Mouse (Mus musculus) intestine, embryonic 15.5 days (tissue): ENCODE data around the gene Bet1. TPM values are rescaled to one million over a fixed set of nuclear protein-coding genes. Genes with fewer than 3 reads are reported as not detected.
A peak's percentile ranks its signal among the peaks of the same experiment; 100 is the strongest.

ENCODE experiments used
- ATAC-seq: fragments of 200-750 bp; cut with Nextera tagmentation; 2 replicates; pipeline ENCODE4 v1.8.0; 2017; ENCODE audit warnings: moderate TSS enrichment, moderate library complexity
- H3K27ac ChIP-seq: fragments of 300-500 bp; sonication (generic); 2 replicates; pipeline ENCODE4 v1.5.1; 2015; ENCODE audit warnings: mild to moderate bottlenecking, inconsistent platforms
- H3K27me3 ChIP-seq: fragments of 300-500 bp; sonication (generic); replicated peaks from 2 replicates; pipeline ENCODE4 v1.6.1; 2015; ENCODE audit warnings: inconsistent platforms
- H3K36me3 ChIP-seq: fragments of 300-500 bp; sonication (generic); 2 replicates; pipeline ENCODE4 v1.6.1; 2015; ENCODE audit warnings: inconsistent platforms
- H3K4me1 ChIP-seq: fragments of 300-500 bp; sonication (generic); replicated peaks from 2 replicates; pipeline ENCODE4 v1.6.1; 2015; ENCODE audit warnings: inconsistent platforms
- H3K4me2 ChIP-seq: fragments of 300-500 bp; sonication (generic); replicated peaks from 2 replicates; pipeline ENCODE4 v1.6.1; 2015; ENCODE audit warnings: mild to moderate bottlenecking, inconsistent platforms
- H3K4me3 ChIP-seq: fragments of 300-500 bp; sonication (generic); replicated peaks from 2 replicates; pipeline ENCODE4 v1.5.1; 2015; ENCODE audit warnings: inconsistent platforms
- H3K9ac ChIP-seq: fragments of 300-500 bp; sonication (generic); 2 replicates; pipeline ENCODE4 v1.6.1; 2015; ENCODE audit warnings: inconsistent platforms
- H3K9me3 ChIP-seq: fragments of 300-500 bp; sonication (generic); 2 replicates; pipeline ENCODE4 v1.6.1; 2016; ENCODE audit warnings: inconsistent platforms
- whole genome bisulfite sequencing: fragments of 180-500 bp; shearing (Covaris S2); methylation state at CpG from one replicate; pipeline ENCODE4 v1.1.7; 2015; 5-methylcytosine and 5-hydroxymethylcytosine counted together
- polyA plus RNA-seq: library from polyadenylated mRNA; unstranded; fragments of >200 nt; fragmentation: Nextera tagmentation; extraction: Ambion mirVana; gene quantifications from 2 replicates; pipeline ENCODE4 v1.2.1, GENCODE M21; 2015

Bet1 gene
- 76.4 and 86.8 TPM in 2 replicates for polyA plus RNA-seq

DNA sequence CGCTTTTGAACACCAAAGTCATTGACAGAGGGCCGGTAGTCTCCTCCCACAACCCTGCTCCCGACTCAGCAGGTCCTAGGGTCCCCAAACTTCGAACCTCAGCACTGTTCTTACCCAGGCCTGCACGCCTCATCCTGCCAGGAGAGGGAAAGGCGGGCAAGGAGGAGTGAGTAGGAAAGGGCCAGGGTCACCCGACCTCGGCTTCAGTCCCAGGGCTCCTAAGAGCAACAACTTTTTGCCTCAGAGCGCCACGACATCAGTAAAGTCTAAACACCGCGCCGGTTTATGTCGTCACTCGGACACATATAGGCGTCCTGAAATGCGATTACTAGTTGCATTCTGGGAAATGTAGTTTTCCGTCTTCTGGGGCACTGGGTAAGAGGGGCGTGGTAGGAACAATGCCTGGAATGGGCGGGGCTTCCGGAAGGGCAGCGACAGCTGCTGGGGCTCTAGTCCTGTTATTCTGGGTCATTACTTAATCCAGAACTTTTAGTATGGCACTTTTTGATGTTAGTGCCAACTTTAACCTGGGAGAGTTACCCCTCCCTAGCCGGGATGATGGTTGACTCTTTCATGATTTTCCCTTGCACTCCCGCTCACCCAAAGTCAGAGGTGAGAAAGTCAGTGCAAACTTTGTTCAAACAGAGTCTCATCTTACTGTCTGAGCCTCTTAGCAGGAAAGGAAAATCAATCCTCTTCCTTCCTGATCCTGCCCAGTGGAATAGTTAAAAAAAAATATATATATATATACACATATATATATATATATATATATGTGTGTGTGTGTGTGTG, at the start of gene Bet1:
Gene Bet1, minus strand, starts transcription at position 310 of the 792 bp plus-strand sequence.
- no peaks in the 10 kb centered on the region for H3K27me3 ChIP-seq
- under 1% methylated on average over 24 of the region's 24 CpGs for WGBS
- no peaks in the 10 kb centered on the region for H3K36me3 ChIP-seq
- H3K27ac ChIP-seq: no peak within 1 kb of the TSS
- peak; percentile 100 for ATAC-seq
- peak within 1 kb of the TSS; percentile 64 for H3K4me3 ChIP-seq
- peak within 1 kb of the TSS; percentile 56 for H3K4me2 ChIP-seq
- H3K9me3 ChIP-seq: no peaks in the 10 kb centered on the region
- H3K4me1 ChIP-seq: no peaks in the 10 kb centered on the region
- H3K9ac ChIP-seq: peak within 1 kb of the TSS; percentile 73

DNA sequence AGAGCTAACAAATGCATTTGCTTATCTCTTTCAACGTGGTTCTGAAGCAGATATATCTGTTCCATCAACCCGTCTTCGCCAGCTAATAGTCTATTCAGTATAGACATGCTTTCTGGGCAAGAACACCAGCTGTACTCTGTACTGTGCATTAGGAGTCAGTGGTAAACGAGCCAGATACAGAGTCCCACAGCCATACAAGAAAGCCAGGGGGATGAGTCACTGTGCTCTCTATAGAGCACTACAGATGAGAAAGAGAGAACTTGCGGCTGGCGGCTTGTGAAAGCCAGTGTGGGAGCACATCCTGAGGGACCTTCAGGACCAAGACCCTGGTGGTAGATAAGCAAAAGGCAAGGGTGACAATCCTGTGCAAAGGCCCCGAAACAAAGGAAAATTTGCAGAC, 45.5 kb upstream of the Bet1 start:
- Histone ChIP-seq H3K27ac (no peak overlapping the region), H3K4me2 (no peak overlapping the region), H3K36me3 (no peaks in the 10 kb centered on the region), H3K9ac (no peak overlapping the region), H3K4me1 (no peaks in the 10 kb centered on the region), H3K27me3 (no peaks in the 10 kb centered on the region), H3K9me3 (no peaks in the 10 kb centered on the region), H3K4me3 (no peak overlapping the region)
- 72% methylated on average over 7 of the region's 7 CpGs for WGBS
- ATAC-seq: no peak

DNA sequence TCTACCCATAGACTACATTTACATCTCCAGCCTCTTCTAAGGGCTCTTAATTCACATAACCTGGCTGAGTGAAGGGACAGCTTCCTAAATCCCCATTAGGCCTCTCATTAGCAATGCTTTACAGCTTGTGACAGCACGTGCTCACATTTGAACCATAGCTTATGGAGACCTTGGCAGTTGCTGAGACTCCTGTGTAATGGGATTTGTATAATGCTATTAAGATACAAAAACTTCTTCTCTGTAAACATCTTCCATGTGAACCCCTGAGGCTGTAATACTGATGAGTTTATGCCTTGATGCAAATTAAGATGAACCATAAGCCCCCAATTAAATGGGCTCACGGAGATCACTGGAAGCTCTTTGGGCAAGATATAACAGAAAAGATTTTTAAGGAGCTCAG, 44.4 kb upstream of the Bet1 start:
- Histone ChIP-seq H3K9ac (no peak overlapping the region), H3K27ac (no peak overlapping the region), H3K4me1 (no peaks in the 10 kb centered on the region), H3K9me3 (no peaks in the 10 kb centered on the region), H3K36me3 (no peaks in the 10 kb centered on the region), H3K4me3 (no peak overlapping the region), H3K4me2 (no peak overlapping the region), H3K27me3 (no peaks in the 10 kb centered on the region)
- no peak for ATAC-seq
- 76% methylated on average over 2 of the region's 2 CpGs for WGBS

DNA sequence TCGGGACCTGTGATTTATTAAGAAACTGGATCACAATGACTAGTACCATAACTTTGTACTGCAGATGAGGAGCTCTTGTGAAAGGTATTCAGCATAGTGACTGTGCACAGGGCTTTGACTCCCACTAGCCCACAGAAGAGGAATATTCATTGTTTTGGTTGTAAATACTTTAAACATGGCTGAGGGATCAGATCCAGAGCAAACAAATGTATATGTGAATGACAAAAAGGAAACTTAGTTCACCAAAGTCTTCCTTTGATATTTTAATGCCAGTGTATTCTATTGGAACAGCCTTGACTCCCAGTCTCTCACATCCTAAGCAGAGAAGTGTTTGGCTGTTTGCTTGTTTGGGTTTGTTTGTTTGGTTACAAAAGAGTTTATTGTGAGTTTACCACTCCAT, 31.8 kb upstream of the Bet1 start:
- WGBS: 86% methylated on average over 1 of the region's 1 CpGs
- Histone ChIP-seq H3K4me2 (no peak overlapping the region), H3K9me3 (no peaks in the 10 kb centered on the region), H3K36me3 (no peaks in the 10 kb centered on the region), H3K27me3 (no peaks in the 10 kb centered on the region), H3K4me1 (no peaks in the 10 kb centered on the region), H3K27ac (no peak overlapping the region), H3K4me3 (no peak overlapping the region), H3K9ac (no peak overlapping the region)
- no peak for ATAC-seq

DNA sequence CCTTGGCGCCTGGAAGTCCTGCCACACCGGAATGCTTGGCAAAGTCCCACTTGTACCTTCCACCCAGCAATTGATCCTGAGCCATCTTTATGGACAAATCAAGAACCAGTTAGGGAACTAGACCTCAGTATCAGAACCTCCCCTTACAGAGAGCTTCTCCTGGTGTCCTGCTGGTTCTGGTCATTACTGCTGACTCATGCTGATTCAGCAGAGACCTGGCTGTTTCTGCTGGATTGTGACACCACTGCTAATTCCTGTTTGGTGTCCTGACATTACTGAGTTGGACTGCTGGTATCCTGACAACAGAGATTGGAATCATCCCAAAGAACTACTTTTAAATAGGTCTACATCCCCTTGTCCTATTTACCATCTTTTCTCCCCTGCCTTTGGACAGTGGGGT, 3.7 kb upstream of the Bet1 start:
- Histone ChIP-seq H3K27me3 (no peaks in the 10 kb centered on the region), H3K9me3 (no peaks in the 10 kb centered on the region), H3K4me1 (no peaks in the 10 kb centered on the region), H3K36me3 (no peaks in the 10 kb centered on the region), H3K4me3 (no peak overlapping the region), H3K27ac (no peak overlapping the region), H3K4me2 (no peak overlapping the region), H3K9ac (no peak overlapping the region)
- ATAC-seq: no peak
- 80% methylated on average over 2 of the region's 2 CpGs for WGBS

DNA sequence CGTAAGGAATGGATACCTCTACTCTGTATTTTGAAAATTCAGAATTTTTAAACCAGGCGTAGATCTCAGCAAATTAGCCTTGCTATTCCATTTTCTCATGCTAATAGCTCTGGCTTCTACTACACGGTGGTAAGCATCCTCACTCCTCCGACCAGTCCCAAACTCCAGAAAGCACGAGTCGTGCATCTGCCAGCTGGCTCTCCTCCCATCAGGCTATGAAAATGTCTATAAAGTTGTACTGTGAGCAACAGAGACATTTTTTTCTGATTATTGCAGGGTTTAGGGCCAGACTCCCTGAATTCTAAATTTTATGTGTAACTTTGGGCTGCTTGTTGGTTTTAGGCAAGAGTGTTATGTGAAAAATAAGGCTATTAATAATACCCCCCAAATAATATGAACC, 14.5 kb downstream of the Bet1 start:
- no peak overlapping the region for H3K9ac ChIP-seq
- no peak overlapping the region for H3K4me2 ChIP-seq
- no peak for ATAC-seq
- no peaks in the 10 kb centered on the region for H3K36me3 ChIP-seq
- H3K27me3 ChIP-seq: no peaks in the 10 kb centered on the region
- H3K4me3 ChIP-seq: no peak overlapping the region
- no peaks in the 10 kb centered on the region for H3K9me3 ChIP-seq
- WGBS: 69% methylated on average over 6 of the region's 6 CpGs
- no peak overlapping the region for H3K27ac ChIP-seq
- H3K4me1 ChIP-seq: no peaks in the 10 kb centered on the region

DNA sequence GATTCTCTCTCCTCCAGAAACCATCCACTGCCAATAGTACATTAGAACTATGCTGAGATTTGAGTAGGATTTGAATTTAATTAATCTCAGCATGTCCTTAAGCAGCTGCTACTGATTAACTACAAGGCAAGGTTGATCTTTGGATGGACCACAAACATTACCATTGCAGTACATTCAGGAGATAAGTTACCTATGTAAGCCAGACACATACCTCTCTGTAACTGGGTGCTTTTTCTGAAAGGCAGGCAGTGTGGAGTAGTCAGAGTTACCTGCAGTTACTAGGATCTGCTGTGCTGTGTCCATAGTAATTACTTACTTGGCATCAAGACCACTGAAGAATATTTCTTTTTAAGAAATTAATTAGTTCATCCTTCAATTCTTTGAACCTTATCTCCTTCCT, 17.1 kb downstream of the Bet1 start:
- no peaks in the 10 kb centered on the region for H3K9me3 ChIP-seq
- H3K27me3 ChIP-seq: no peaks in the 10 kb centered on the region
- no peak overlapping the region for H3K4me3 ChIP-seq
- no peaks in the 10 kb centered on the region for H3K36me3 ChIP-seq
- no peak overlapping the region for H3K4me2 ChIP-seq
- no peak for ATAC-seq
- H3K4me1 ChIP-seq: no peaks in the 10 kb centered on the region
- H3K9ac ChIP-seq: no peak overlapping the region
- no peak overlapping the region for H3K27ac ChIP-seq

DNA sequence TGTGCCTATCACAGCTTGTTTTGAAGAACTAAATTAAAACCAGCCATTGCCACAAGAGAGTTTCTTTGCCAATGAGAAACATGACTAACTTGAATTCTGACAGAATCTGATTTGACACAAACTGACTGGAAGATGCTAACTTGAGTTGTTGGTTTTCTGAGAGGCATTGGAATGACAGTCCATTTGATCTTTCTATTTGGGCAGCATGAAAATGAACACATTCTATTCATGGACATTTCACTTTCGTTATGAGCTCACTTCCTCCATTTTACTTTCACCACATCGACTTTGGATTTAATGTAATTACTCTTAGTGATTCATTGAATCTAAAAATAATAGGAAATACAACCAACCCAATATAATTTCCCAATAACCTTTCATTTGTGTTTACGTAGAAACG, 32.4 kb downstream of the Bet1 start:
- no peaks in the 10 kb centered on the region for H3K27me3 ChIP-seq
- 87% methylated on average over 4 of the region's 4 CpGs for WGBS
- H3K4me3 ChIP-seq: no peak overlapping the region
- no peaks in the 10 kb centered on the region for H3K4me1 ChIP-seq
- no peaks in the 10 kb centered on the region for H3K9me3 ChIP-seq
- H3K4me2 ChIP-seq: no peak overlapping the region
- no peaks in the 10 kb centered on the region for H3K36me3 ChIP-seq
- ATAC-seq: no peak
- H3K27ac ChIP-seq: no peak overlapping the region
- H3K9ac ChIP-seq: no peak overlapping the region

DNA sequence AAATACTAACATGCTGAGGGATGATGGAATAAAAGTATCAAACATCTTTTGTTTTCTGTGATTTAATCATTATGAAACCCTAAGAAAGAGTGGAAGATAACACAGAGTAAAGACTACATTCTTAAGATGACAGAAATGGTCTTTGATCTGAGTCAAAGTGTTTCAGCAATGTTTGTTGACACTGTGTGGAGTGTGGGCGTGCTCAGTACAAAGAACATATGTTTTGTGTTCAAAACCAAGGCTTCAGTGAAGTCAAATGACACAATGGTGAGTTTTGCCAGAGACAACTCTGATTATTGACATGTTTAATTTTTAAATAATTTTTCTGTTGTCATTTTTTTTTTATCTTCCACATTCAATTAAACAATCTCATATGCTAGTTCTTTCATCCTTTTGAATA, 33.9 kb downstream of the Bet1 start:
- no peak for ATAC-seq
- WGBS: 40% methylated on average over 1 of the region's 1 CpGs

DNA sequence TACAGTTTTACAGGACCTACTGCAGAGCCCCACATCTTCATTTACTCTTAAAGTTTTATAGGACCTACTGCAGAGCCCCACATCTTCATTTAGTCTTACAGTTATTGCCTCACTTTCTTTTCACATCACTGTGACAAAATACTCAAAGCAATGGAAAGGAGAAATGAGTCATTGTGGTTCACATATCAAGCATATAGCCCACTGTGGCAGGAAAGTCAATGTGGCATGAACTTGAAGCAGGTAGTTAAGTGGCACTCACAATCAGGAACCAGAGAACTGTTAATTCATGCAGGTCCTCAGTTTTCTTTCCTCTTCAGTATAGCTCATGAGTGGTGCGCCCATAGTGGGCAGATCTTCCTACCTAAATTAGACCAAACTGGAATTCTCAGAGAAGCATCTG, 39.6 kb downstream of the Bet1 start:
- Histone ChIP-seq H3K4me3 (no peak overlapping the region), H3K9ac (no peak overlapping the region), H3K9me3 (no peaks in the 10 kb centered on the region), H3K4me1 (no peaks in the 10 kb centered on the region), H3K4me2 (no peak overlapping the region), H3K27me3 (no peaks in the 10 kb centered on the region), H3K27ac (no peak overlapping the region), H3K36me3 (no peaks in the 10 kb centered on the region)
- no peak for ATAC-seq
- 88% methylated on average over 1 of the region's 1 CpGs for WGBS

More for the DNA sequence above, 33.9 kb downstream of the Bet1 start:
- no peaks in the 10 kb centered on the region for H3K9me3 ChIP-seq
- no peak overlapping the region for H3K9ac ChIP-seq
- no peaks in the 10 kb centered on the region for H3K27me3 ChIP-seq
- H3K27ac ChIP-seq: no peak overlapping the region
- H3K4me3 ChIP-seq: no peak overlapping the region
- H3K4me2 ChIP-seq: no peak overlapping the region
- no peaks in the 10 kb centered on the region for H3K4me1 ChIP-seq
- no peaks in the 10 kb centered on the region for H3K36me3 ChIP-seq

DNA sequence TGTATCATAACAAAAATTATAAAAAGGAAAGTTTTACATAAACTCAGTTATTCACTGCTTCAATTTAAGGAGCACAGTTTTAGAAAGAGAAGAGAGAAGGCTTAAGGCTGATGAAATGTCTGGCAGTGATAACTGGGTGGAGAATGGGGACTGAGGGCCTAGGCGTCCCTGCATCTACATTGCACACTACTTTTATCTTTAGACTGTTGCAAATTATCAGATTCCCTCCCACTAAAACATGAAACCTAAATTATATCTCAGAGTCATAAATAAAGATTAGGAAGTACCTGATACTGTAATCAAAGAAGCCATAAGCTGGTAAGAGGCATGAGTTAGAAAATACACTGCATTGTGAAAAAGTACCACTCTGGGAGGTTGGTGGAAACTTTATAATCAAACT, 45.0 kb downstream of the Bet1 start:
- H3K4me2 ChIP-seq: no peak overlapping the region
- ATAC-seq: peak; percentile 70
- H3K27ac ChIP-seq: no peak overlapping the region

DNA sequence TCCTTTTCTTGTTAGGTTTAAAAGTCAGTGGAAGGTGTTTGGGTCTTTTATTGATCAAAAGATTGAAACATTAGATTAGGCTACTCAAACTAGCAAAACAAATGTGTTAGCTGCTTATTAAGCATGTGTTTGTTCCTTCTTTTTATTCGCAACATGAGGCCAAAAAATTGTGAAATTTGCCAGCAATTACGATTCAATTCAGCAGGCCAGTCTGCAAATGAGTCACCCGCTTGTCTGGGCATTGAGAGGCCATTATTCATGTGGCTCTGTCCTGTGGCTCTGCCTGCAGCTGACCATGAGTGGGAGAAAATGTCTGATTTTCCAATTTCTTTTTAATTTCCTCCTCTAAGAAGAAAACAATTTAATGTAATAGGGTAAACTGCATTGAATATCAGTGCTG, 55.8 kb downstream of the Bet1 start:
- Histone ChIP-seq H3K36me3 (no peaks in the 10 kb centered on the region), H3K27me3 (no peaks in the 10 kb centered on the region), H3K4me1 (no peaks in the 10 kb centered on the region), H3K9ac (no peak overlapping the region), H3K27ac (no peak overlapping the region), H3K4me3 (no peak overlapping the region), H3K4me2 (no peak overlapping the region), H3K9me3 (no peaks in the 10 kb centered on the region)
- no peak for ATAC-seq
- WGBS: 84% methylated on average over 3 of the region's 3 CpGs

More for the DNA sequence above, 45.0 kb downstream of the Bet1 start:
- Histone ChIP-seq H3K4me3 (no peak overlapping the region), H3K9me3 (no peaks in the 10 kb centered on the region), H3K9ac (no peak overlapping the region), H3K27me3 (no peaks in the 10 kb centered on the region), H3K36me3 (no peaks in the 10 kb centered on the region), H3K4me1 (no peaks in the 10 kb centered on the region)
- 64% methylated on average over 1 of the region's 1 CpGs for WGBS
